Mouse (Mus musculus) limb, embryonic 14.5 days (tissue): Measurements from ENCODE around the gene Ckm. TPM values are rescaled to one million over a fixed set of nuclear protein-coding genes. Genes with fewer than 3 reads are reported as not detected.

ENCODE experiments used
- ATAC-seq: fragments of 200-750 bp; cut with Nextera tagmentation; 2 replicates; pipeline ENCODE4 v1.8.0; 2017; ENCODE audit warnings: low read depth, moderate number of reproducible peaks, moderate TSS enrichment; ENCODE audit not compliant: low FRiP score
- DNase-seq: peaks from one replicate; pipeline ENCODE4 v3.0.0-alpha.2; 2015; ENCODE audit warnings: low spot score
- H3K27ac ChIP-seq: fragments of 300-500 bp; sonication (generic); replicated peaks from 2 replicates; pipeline ENCODE4 v1.5.1; 2014; ENCODE audit warnings: low read depth, mild to moderate bottlenecking, low read length, moderate library complexity, mixed read lengths
- H3K27me3 ChIP-seq: fragments of 300-500 bp; sonication (generic); 2 replicates; pipeline ENCODE4 v1.6.1; 2014; ENCODE audit warnings: low read length, mixed read lengths; ENCODE audit not compliant: control insufficient read depth, insufficient read depth
- H3K36me3 ChIP-seq: fragments of 300-500 bp; sonication (generic); 2 replicates; pipeline ENCODE4 v1.6.1; 2014; ENCODE audit warnings: mild to moderate bottlenecking, low read length, moderate library complexity, mixed read lengths; ENCODE audit not compliant: control insufficient read depth, insufficient read depth
- H3K4me1 ChIP-seq: fragments of 300-500 bp; sonication (generic); 2 replicates; pipeline ENCODE4 v1.6.1; 2014; ENCODE audit warnings: antibody characterized with exemption, low read length, mixed read lengths; ENCODE audit not compliant: control insufficient read depth, insufficient read depth
- H3K4me2 ChIP-seq: fragments of 300-500 bp; sonication (generic); replicated peaks from 2 replicates; pipeline ENCODE4 v1.6.1; 2014; ENCODE audit warnings: low read depth, mild to moderate bottlenecking, low read length, moderate library complexity; ENCODE audit not compliant: severe bottlenecking
- H3K4me3 ChIP-seq: fragments of 300-500 bp; sonication (generic); replicated peaks from 2 replicates; pipeline ENCODE4 v1.5.1; 2014; ENCODE audit warnings: low read length
- H3K9ac ChIP-seq: fragments of 300-500 bp; sonication (generic); 2 replicates; pipeline ENCODE4 v1.6.1; 2014; ENCODE audit warnings: mild to moderate bottlenecking, low read depth, low read length, moderate library complexity; ENCODE audit not compliant: severe bottlenecking
- H3K9me3 ChIP-seq: fragments of 300-500 bp; sonication (generic); 2 replicates; pipeline ENCODE4 v1.6.1; 2016; ENCODE audit warnings: low read length; ENCODE audit not compliant: control insufficient read depth
- POLR2A ChIP-seq: fragments of 200-500 bp; IDR thresholded peaks from 2 replicates; pipeline ENCODE4 v1.8.0; 2012; ENCODE audit warnings: inconsistent platforms, mild to moderate bottlenecking, moderate library complexity, borderline replicate concordance; ENCODE audit not compliant: insufficient read depth, insufficient read length; ENCODE audit errors: extremely low read depth
- WGBS: fragments of 180-500 bp; shearing (Covaris S2); extraction: QIAGEN DNeasy Blood & Tissue Kit; methylation state at CpG from one replicate; pipeline ENCODE4 v1.1.7; 2014; 5-methylcytosine and 5-hydroxymethylcytosine counted together
- polyA plus RNA-seq, 2 experiments: library from polyadenylated mRNA; depleted of rRNA in 1 of 2; stranded (reverse) in 1 of 2; unstranded in 1 of 2; fragments of >200 nt; fragmentation: Nextera tagmentation in 1 of 2; extraction: Ambion mirVana in 1 of 2; gene quantifications; 2 replicates each; pipeline versions ENCODE4 v1.2.1 to v1.2.3; 2012 to 2014

Ckm gene
- polyA plus RNA-seq, 2 experiments = 91.5 to 125 TPM

DNA sequence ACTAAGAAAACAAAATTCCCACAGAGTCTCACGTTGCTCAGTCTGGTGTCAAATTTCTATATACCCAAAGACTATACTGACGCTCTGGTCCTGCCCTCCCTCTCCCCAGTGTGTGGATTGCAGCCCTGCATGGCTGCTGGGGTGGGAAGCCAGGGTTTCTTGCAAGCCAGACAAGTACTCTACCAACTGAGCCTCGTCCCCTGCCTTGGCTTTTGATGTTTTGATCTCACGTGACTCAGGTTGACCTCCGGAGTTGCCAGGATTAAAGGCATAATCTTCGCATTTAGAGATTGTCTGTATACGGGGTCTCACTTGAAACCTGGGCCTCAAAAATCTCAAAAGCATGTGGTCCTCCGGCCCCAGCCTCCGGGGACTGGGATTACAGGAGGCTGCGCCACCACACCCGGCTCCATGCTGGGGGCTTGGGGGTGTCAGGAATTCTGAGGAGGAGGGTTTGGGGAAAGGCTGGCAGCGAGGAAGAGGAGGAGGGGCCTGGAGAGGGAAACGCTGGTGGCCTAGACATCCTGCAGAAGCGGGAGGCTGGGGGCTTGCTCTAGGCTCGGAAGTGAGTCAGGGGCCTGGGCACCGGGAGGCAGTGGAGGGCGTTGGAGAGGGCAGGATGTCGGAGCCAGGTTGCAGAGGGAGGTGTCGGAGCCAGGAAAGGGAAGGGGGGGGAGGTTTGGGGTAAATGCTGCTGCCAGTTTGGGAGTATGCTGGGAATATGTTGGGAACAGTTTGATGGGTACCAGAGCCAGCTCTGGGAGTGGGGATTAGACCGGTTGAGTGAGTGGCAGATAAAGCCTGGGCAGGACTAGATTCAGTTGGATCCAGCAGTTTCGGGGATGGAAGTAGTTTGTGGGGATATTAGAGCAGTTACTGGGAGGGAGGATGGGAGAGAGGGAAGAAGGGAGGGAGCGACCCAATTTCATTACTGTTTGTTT, 60.1 kb downstream of the Ckm start:
- Histone ChIP-seq H3K4me1 (peaks cover 9% of the 10 kb centered on the region; the same call in 1 of the 2 replicates), H3K27me3 (peaks cover 7% of the 10 kb centered on the region), H3K9ac (peak overlapping the region; percentile 40), H3K9me3 (no peaks in the 10 kb centered on the region), H3K36me3 (no peaks in the 10 kb centered on the region), H3K27ac (peak overlapping the region; percentile 73), H3K4me2 (peak overlapping the region; percentile 38), H3K4me3 (peak overlapping the region; percentile 2; the same call in 1 of the 2 replicates)
- TF ChIP-seq POLR2A = no peak
- ATAC-seq = peak; percentile 60
- DNase-seq = peak; percentile 52
- WGBS = 7% methylated on average over 22 of the region's 22 CpGs

DNA sequence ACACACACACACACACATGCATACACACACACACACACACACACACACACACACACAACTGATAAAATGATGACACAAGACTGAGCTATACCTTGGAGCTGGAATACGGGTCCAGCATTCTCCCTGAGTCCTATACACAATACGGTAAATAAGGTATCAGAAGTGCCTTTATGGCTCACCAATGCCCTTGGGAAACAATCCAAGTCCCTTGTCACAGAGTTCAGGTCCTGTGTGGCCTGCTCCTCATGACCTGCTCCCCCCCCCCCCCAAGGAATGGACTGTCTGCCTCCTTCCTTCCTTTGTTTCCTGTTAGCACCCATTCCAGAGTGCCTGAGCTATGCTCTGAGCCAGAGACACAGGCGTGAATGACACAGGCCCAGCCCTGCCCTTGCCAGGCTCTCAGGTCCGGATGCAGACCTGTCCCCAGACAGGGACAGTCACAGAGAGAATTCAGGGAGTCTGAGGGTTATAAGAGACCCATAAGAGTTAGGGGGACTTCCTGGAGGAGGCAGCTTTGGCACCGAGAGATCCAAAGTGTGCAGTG, 62.1 kb downstream of the Ckm start:
- H3K4me3 ChIP-seq = no peak overlapping the region
- no peak for TF ChIP-seq POLR2A
- DNase-seq (no peak), ATAC-seq (no peak)
- H3K9ac ChIP-seq = no peak overlapping the region
- no peaks in the 10 kb centered on the region for H3K9me3 ChIP-seq
- H3K27me3 ChIP-seq = peaks cover 22% of the 10 kb centered on the region
- WGBS = 71% methylated on average over 5 of the region's 5 CpGs
- H3K4me2 ChIP-seq = no peak overlapping the region
- peaks cover 9% of the 10 kb centered on the region; the same call in 1 of the 2 replicates for H3K4me1 ChIP-seq
- H3K27ac ChIP-seq = no peak overlapping the region
- no peaks in the 10 kb centered on the region for H3K36me3 ChIP-seq

DNA sequence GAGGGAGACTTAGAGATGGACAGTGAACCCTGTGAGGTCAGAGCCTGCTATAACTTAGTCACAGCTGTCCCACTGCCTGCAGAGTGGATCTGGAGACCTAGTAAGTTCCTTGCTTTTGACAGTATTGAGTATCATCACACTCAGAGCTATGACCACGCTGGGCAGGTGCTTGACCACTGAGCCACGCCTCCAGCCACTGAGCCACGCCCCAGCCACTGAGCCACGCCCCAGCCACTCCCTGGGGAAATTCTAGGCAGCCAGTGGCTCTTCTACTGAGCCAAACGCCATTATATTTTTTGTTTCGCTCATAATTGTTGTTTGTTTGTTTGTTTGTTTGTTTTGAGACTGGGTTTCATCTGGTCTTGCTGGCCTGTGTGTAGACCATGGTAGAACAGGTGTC, 63.1 kb downstream of the Ckm start:
- TF ChIP-seq POLR2A = no peak
- Histone ChIP-seq H3K27ac (no peak overlapping the region), H3K4me1 (peaks cover 9% of the 10 kb centered on the region; the same call in 1 of the 2 replicates), H3K4me3 (no peak overlapping the region), H3K9me3 (no peaks in the 10 kb centered on the region), H3K4me2 (no peak overlapping the region), H3K36me3 (no peaks in the 10 kb centered on the region), H3K27me3 (peaks cover 32% of the 10 kb centered on the region), H3K9ac (no peak overlapping the region)
- DNase-seq (no peak), ATAC-seq (no peak)
- 36% methylated on average over 6 of the region's 6 CpGs for WGBS

DNA sequence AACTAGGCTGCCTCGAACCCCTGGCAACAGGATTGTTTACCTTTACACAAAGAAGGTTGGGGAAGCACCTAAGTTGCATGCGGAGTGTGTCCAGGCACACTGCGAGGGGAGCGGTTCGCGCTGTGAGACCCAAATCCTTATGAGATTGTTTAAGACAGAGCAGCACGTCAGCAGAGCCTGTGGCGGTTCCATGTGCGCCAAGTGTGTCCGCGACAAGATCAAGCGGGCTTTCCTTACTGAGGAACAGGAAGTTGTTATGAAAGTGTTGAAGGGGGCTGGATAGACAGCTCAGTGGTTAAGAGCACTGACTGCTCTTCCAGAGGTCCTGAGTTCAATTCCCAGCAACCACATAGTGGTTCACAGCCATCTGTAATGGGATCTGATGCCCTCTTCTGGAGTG, 63.7 kb downstream of the Ckm start:
- TF ChIP-seq POLR2A = no peak
- H3K27me3 ChIP-seq = peaks cover 32% of the 10 kb centered on the region
- WGBS = 76% methylated on average over 12 of the region's 12 CpGs

DNA sequence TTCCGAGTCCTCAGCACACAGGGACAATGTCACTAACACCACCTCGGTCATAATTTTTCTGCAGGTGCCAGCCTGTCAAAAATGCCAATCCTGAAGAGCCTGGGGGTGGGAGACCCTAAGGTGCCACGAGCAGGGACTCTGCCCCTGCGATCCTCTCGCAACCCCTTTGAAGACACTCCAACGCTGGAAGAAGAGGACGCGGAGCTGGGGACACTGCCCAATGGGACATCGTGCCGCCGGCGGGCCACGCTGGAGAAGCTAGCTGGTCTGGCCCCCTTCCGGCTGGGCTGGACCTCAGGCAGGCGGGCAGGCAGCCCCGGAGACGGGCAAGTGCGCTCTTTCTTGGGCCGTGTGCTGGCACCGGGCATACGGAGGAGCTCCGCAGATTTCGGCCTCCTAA, 64.8 kb downstream of the Ckm start:
- Histone ChIP-seq H3K4me3 (no peak overlapping the region), H3K9ac (no peak overlapping the region), H3K27ac (no peak overlapping the region), H3K36me3 (no peaks in the 10 kb centered on the region), H3K27me3 (peaks cover 32% of the 10 kb centered on the region), H3K9me3 (no peaks in the 10 kb centered on the region), H3K4me1 (peaks cover 9% of the 10 kb centered on the region), H3K4me2 (no peak overlapping the region)
- no peak for TF ChIP-seq POLR2A
- no peak for DNase-seq
- 28% methylated on average over 23 of the region's 23 CpGs for WGBS
- ATAC-seq = no peak

More for the DNA sequence above, 63.7 kb downstream of the Ckm start:
- H3K4me3 ChIP-seq = no peak overlapping the region
- H3K9ac ChIP-seq = no peak overlapping the region
- no peak for ATAC-seq
- H3K4me1 ChIP-seq = peaks cover 9% of the 10 kb centered on the region
- no peak overlapping the region for H3K27ac ChIP-seq
- no peak for DNase-seq
- no peak overlapping the region for H3K4me2 ChIP-seq
- H3K9me3 ChIP-seq = no peaks in the 10 kb centered on the region
- H3K36me3 ChIP-seq = no peaks in the 10 kb centered on the region
